Mouse (Mus musculus): ENCODE results near the gene Olfr65. TPM values are rescaled to one million over a fixed set of nuclear protein-coding genes. Genes with fewer than 3 reads are reported as not detected.

The Olfr65 gene
- not detected in 2 replicates for polyA plus RNA-seq (2015; fragmentation: Nextera tagmentation; extraction: Ambion mirVana)

GRCm38 (mm10) chr7:103903187-103903586 lies at the start of gene Olfr65:
Olfr65 (plus strand) TSS chr7:103903487.
- WGBS = 73% methylated on average over 2 of the region's 2 CpGs
- Histone ChIP-seq H3K4me2 (replicated peaks; ENCODE audit: low read depth) (no peak within 1 kb of the TSS), H3K4me3 (ENCODE audit: low read depth, low read length) (no peak within 1 kb of the TSS), H3K27ac (ENCODE audit: low read depth, low read length) (no peak within 1 kb of the TSS), H3K27me3 (replicated peaks; ENCODE audit: control insufficient read depth, insufficient read depth, low read length) (no peaks in the 10 kb centered on the region), H3K9me3 (ENCODE audit: control insufficient read depth) (no peaks in the 10 kb centered on the region), H3K4me1 (replicated peaks; ENCODE audit: control insufficient read depth, insufficient read depth, low read length) (no peaks in the 10 kb centered on the region), H3K36me3 (ENCODE audit: control insufficient read depth, insufficient read depth) (no peaks in the 10 kb centered on the region), H3K9ac (ENCODE audit: low read depth, low read length) (no peak within 1 kb of the TSS)
- TF ChIP-seq CTCF (IDR thresholded peaks at IDR 0.05; ENCODE audit: low read depth) = no peak
- no peak for ATAC-seq

DNA sequence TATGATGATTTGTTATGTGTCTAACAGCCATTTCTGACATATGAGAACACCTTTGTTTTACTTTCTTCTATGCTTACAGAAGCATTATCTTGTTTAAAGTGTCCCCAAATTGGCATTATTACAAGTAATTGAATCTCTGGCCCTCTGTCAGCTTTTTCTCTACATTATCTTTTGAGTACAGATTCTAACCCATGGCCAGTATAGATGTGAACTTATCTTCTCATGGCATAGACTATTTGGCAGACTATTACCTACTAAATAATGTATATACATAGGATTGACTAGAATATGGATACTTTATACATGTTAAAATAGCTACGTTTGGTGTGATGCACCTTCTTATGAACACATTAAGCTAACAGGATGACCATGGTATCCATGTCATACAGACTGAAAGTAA lies 48.6 kb upstream of the Olfr65 start:
- H3K27ac ChIP-seq (ENCODE audit: low read depth, low read length) = no peak overlapping the region
- H3K36me3 ChIP-seq (ENCODE audit: control insufficient read depth, insufficient read depth) = no peaks in the 10 kb centered on the region
- H3K27me3 ChIP-seq (replicated peaks; ENCODE audit: control insufficient read depth, insufficient read depth, low read length) = no peaks in the 10 kb centered on the region
- WGBS = 61% methylated on average over 1 of the region's 1 CpGs
- no peak overlapping the region for H3K4me2 ChIP-seq (replicated peaks; ENCODE audit: low read depth)
- ATAC-seq = no peak
- no peaks in the 10 kb centered on the region for H3K9me3 ChIP-seq (ENCODE audit: control insufficient read depth)
- no peak overlapping the region for H3K4me3 ChIP-seq (ENCODE audit: low read depth, low read length)
- TF ChIP-seq CTCF (IDR thresholded peaks at IDR 0.05; ENCODE audit: low read depth) = no peak
- H3K9ac ChIP-seq (ENCODE audit: low read depth, low read length) = no peak overlapping the region
- no peaks in the 10 kb centered on the region for H3K4me1 ChIP-seq (replicated peaks; ENCODE audit: control insufficient read depth, insufficient read depth, low read length)

GRCm38 (mm10) chr7:103859076-103859475 lies 44.2 kb upstream of the Olfr65 start:
- no peaks in the 10 kb centered on the region for H3K27me3 ChIP-seq (replicated peaks; ENCODE audit: control insufficient read depth, insufficient read depth, low read length)
- no peak for ATAC-seq
- no peak for TF ChIP-seq CTCF (IDR thresholded peaks at IDR 0.05; ENCODE audit: low read depth)
- H3K4me1 ChIP-seq (replicated peaks; ENCODE audit: control insufficient read depth, insufficient read depth, low read length) = no peaks in the 10 kb centered on the region
- no peak overlapping the region for H3K9ac ChIP-seq (ENCODE audit: low read depth, low read length)
- no peaks in the 10 kb centered on the region for H3K36me3 ChIP-seq (ENCODE audit: control insufficient read depth, insufficient read depth)
- no peak overlapping the region for H3K4me2 ChIP-seq (replicated peaks; ENCODE audit: low read depth)
- H3K27ac ChIP-seq (ENCODE audit: low read depth, low read length) = no peak overlapping the region
- no peak overlapping the region for H3K4me3 ChIP-seq (ENCODE audit: low read depth, low read length)
- WGBS = 40% methylated on average over 2 of the region's 2 CpGs
- H3K9me3 ChIP-seq (ENCODE audit: control insufficient read depth) = no peaks in the 10 kb centered on the region

DNA sequence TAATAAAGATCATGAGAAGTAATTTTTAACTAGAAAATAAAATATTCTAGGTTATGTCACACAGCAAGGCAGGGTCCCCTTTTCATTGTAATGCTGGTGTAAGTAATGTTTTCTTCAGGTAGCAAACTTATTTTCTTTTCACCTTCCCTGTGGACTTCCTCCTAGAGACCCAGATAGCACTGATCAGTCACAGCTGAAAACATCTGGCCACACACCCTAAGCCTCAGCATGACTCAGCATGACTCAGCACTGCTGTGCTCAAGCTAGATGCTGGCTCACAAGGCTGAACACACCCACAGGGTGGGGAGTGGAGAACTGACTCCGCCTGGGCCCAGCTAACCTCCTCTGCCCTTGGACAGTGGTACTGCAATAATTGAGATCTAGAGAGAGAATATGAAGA lies 42.4 kb upstream of the Olfr65 start:
- TF ChIP-seq CTCF (IDR thresholded peaks at IDR 0.05; ENCODE audit: low read depth) = no peak
- ATAC-seq = peak; percentile 69; the same call in 1 of the 2 replicates
- 41% methylated on average over 1 of the region's 1 CpGs for WGBS
- Histone ChIP-seq H3K4me2 (replicated peaks; ENCODE audit: low read depth) (no peak overlapping the region), H3K27ac (ENCODE audit: low read depth, low read length) (no peak overlapping the region), H3K9me3 (ENCODE audit: control insufficient read depth) (no peaks in the 10 kb centered on the region), H3K4me1 (replicated peaks; ENCODE audit: control insufficient read depth, insufficient read depth, low read length) (no peaks in the 10 kb centered on the region), H3K27me3 (replicated peaks; ENCODE audit: control insufficient read depth, insufficient read depth, low read length) (no peaks in the 10 kb centered on the region), H3K36me3 (ENCODE audit: control insufficient read depth, insufficient read depth) (no peaks in the 10 kb centered on the region), H3K4me3 (ENCODE audit: low read depth, low read length) (no peak overlapping the region), H3K9ac (ENCODE audit: low read depth, low read length) (no peak overlapping the region)

DNA sequence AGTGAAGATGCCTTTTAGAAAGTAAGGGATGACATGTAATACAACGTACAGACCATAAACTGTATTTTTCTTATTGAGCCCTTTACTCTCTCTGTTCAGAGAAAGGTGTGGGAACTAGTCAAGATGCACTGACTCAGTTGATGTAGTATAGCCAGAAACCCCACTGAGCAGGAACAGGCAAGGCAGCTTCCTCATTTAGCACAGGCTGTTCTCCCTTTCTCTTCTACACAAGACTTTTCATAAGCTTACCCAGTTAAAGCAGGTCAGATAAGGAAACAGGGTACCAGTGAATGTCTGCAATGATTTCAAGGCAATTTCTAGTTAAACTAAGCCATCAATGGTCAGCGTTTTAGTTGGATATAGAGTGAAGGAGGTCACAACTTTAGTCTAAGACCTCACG lies 41.8 kb upstream of the Olfr65 start:
- TF ChIP-seq CTCF (IDR thresholded peaks at IDR 0.05; ENCODE audit: low read depth) = no peak
- no peaks in the 10 kb centered on the region for H3K36me3 ChIP-seq (ENCODE audit: control insufficient read depth, insufficient read depth)
- no peak for ATAC-seq
- H3K4me3 ChIP-seq (ENCODE audit: low read depth, low read length) = no peak overlapping the region
- no peak overlapping the region for H3K4me2 ChIP-seq (replicated peaks; ENCODE audit: low read depth)
- no peaks in the 10 kb centered on the region for H3K4me1 ChIP-seq (replicated peaks; ENCODE audit: control insufficient read depth, insufficient read depth, low read length)
- no peak overlapping the region for H3K9ac ChIP-seq (ENCODE audit: low read depth, low read length)
- 83% methylated on average over 3 of the region's 3 CpGs for WGBS
- H3K9me3 ChIP-seq (ENCODE audit: control insufficient read depth) = no peaks in the 10 kb centered on the region
- no peaks in the 10 kb centered on the region for H3K27me3 ChIP-seq (replicated peaks; ENCODE audit: control insufficient read depth, insufficient read depth, low read length)
- H3K27ac ChIP-seq (ENCODE audit: low read depth, low read length) = no peak overlapping the region

DNA sequence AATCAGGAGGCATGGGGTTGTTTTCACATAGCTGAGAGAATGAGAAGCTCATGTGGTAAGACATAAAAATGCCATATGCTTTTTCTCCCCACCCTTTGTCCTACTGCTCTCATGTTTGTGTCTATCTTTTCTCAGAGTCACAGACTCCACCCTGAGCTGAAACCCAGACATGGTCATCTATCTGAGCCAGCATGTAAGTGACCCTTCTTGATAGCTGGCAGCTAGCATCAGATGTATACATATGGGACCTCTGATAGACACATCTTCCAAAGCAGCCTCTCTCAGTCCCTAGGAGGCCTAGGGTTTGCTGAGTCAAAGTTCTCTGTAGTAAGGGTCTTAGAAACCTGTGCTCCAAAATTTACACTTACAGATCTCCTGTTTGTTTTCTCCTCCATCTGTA lies 37.6 kb upstream of the Olfr65 start:
- TF ChIP-seq CTCF (IDR thresholded peaks at IDR 0.05; ENCODE audit: low read depth) = no peak
- no peaks in the 10 kb centered on the region for H3K4me1 ChIP-seq (replicated peaks; ENCODE audit: control insufficient read depth, insufficient read depth, low read length)

DNA sequence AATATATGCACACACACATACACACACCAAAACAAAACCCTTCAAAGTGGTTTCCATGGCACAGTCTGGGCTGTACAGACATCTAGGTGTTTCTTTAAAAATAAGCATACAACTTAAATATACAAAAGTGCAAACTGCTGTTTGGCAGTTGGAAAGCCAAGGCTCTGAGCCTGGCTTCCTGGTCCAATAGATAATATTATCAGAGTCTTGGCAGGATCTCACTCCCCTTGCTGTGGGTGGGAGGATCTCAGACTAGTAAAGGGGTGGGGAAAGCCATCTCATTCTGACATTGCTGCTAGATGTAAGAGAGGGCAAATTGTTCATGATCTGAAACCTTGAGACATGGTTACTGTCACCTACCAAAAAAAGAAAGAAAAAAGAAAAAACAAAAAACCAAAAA lies 32.6 kb upstream of the Olfr65 start:
- Histone ChIP-seq H3K27ac (ENCODE audit: low read depth, low read length) (no peak overlapping the region), H3K27me3 (replicated peaks; ENCODE audit: control insufficient read depth, insufficient read depth, low read length) (no peaks in the 10 kb centered on the region), H3K9ac (ENCODE audit: low read depth, low read length) (no peak overlapping the region), H3K4me2 (replicated peaks; ENCODE audit: low read depth) (no peak overlapping the region), H3K4me1 (replicated peaks; ENCODE audit: control insufficient read depth, insufficient read depth, low read length) (no peaks in the 10 kb centered on the region), H3K4me3 (ENCODE audit: low read depth, low read length) (no peak overlapping the region), H3K9me3 (ENCODE audit: control insufficient read depth) (no peaks in the 10 kb centered on the region), H3K36me3 (ENCODE audit: control insufficient read depth, insufficient read depth) (no peaks in the 10 kb centered on the region)
- ATAC-seq = no peak
- TF ChIP-seq CTCF (IDR thresholded peaks at IDR 0.05; ENCODE audit: low read depth) = no peak

More for the DNA sequence above, 37.6 kb upstream of the Olfr65 start:
- no peak overlapping the region for H3K4me3 ChIP-seq (ENCODE audit: low read depth, low read length)
- no peak overlapping the region for H3K9ac ChIP-seq (ENCODE audit: low read depth, low read length)
- H3K27ac ChIP-seq (ENCODE audit: low read depth, low read length) = no peak overlapping the region
- no peak overlapping the region for H3K4me2 ChIP-seq (replicated peaks; ENCODE audit: low read depth)
- no peaks in the 10 kb centered on the region for H3K27me3 ChIP-seq (replicated peaks; ENCODE audit: control insufficient read depth, insufficient read depth, low read length)
- no peak for ATAC-seq
- H3K36me3 ChIP-seq (ENCODE audit: control insufficient read depth, insufficient read depth) = no peaks in the 10 kb centered on the region
- no peaks in the 10 kb centered on the region for H3K9me3 ChIP-seq (ENCODE audit: control insufficient read depth)
